Mouse (Mus musculus): ENCODE data around the gene Tcam1. TPM values are rescaled to one million over a fixed set of nuclear protein-coding genes. Genes with fewer than 3 reads are reported as not detected.
A peak's percentile ranks its signal among the peaks of the same experiment; 100 is the strongest.

Tcam1 gene
- polyA plus RNA-seq, 1 experiment from 2014 or later, result 0.21 TPM

DNA sequence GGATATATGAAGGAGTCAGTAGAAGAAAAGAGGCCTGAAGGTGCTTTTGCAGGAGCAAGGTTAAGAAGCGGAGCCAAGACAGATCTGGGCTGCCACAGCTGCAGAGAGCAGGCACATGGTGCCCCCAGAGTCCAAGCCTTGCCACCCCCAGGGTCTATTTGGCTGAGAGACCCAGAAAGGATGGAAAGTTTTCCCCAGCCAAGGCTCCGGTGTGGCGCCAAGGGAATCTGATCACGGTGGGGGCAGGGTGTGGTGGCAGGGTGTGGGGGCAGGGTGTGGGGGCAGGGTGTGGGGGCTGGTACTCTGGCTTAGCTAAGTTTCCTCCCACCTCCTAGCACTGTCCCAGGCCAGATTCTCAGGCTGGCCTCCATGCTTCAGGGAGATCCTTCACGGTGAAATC, 52.0 kb downstream of the Tcam1 start:
- WGBS, result 66% methylated on average over 5 of the region's 5 CpGs
- Histone ChIP-seq H3K9me3 (no peaks in the 10 kb centered on the region), H3K4me1 (peaks cover 34% of the 10 kb centered on the region), H3K4me3 (no peak overlapping the region), H3K27me3 (replicated peaks; ENCODE audit: low read depth, poor library complexity, severe bottlenecking) (no peaks in the 10 kb centered on the region), H3K27ac (replicated peaks) (0 out of 2 replicates have a peak overlapping the region, but pooled peaks have one; percentile 11), H3K36me3 (replicated peaks) (no peaks in the 10 kb centered on the region)
- DNase-seq (ENCODE audit: low spot score), result no peak

DNA sequence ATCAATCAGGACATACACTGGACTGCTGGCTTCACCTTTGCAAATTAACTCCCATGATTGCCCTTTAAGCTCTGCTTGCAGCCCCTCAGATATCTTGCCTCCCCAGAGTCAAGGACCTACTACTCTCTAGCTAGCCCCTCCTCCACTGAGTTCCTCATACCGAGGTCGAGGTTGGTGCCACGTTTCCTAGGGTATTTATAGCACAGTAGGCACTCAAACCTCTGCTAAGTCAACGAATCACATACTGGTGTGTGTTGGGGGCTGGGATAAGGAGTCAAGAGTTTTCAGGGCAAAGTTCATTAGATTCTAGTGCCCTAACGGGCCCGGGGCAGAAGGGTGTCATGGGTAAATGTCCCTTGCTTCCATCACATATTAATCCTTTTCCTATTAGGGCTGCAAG, 52.7 kb downstream of the Tcam1 start:
- H3K27me3 ChIP-seq (replicated peaks; ENCODE audit: low read depth, poor library complexity, severe bottlenecking), result no peaks in the 10 kb centered on the region
- no peak overlapping the region for H3K27ac ChIP-seq (replicated peaks)
- no peaks in the 10 kb centered on the region for H3K36me3 ChIP-seq (replicated peaks)
- H3K9me3 ChIP-seq, result no peaks in the 10 kb centered on the region
- H3K4me1 ChIP-seq, result peaks cover 40% of the 10 kb centered on the region
- WGBS, result 75% methylated on average over 6 of the region's 6 CpGs
- DNase-seq (ENCODE audit: low spot score), result no peak
- no peak overlapping the region for H3K4me3 ChIP-seq

DNA sequence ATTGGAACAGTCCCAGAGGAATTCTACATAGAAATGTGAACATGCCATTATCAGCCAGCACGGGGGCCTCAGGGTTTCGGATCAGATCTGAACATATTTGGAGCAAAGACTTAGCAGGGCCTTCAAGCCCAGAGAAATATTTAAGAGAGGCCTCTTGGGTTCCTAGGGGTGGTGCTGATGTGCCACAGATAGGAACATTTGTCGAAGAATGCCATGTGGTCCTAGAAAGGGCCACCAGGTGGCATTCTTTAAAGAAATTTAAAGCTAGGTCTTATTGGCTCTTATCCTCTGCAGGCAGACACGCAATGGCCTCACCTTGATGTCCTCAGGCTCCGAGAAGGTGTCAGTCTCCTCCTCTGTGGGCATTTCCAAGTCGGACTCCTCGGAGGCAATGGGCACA, 53.2 kb downstream of the Tcam1 start:
- H3K9me3 ChIP-seq, result no peaks in the 10 kb centered on the region
- DNase-seq (ENCODE audit: low spot score), result no peak
- WGBS, result 73% methylated on average over 7 of the region's 7 CpGs
- no peak overlapping the region for H3K4me3 ChIP-seq
- no peaks in the 10 kb centered on the region for H3K36me3 ChIP-seq (replicated peaks)
- no peak overlapping the region for H3K27ac ChIP-seq (replicated peaks)
- H3K4me1 ChIP-seq, result peaks cover 40% of the 10 kb centered on the region
- no peaks in the 10 kb centered on the region for H3K27me3 ChIP-seq (replicated peaks; ENCODE audit: low read depth, poor library complexity, severe bottlenecking)

DNA sequence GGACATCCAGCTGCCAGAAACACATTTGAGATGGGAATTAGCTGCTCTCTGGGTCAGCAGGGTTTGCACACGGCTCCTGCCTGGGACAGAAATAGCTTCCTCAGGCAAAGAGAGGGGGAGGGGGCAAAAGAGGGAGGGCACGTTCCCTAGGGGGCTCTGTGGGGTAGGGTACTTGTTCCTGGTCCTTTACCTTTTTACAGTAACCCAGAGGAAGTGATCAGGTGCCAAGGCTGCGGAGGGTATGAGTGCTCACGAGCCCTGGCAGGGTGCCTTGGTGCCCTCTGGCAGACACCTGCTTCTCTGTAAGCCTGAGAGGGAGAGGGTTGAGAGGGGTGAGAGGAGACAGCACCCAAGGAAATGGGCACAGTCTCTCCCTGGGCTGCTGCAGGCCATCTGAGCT, 56.0 kb downstream of the Tcam1 start:
- H3K9me3 ChIP-seq, result no peaks in the 10 kb centered on the region
- no peak overlapping the region for H3K4me3 ChIP-seq
- no peaks in the 10 kb centered on the region for H3K36me3 ChIP-seq (replicated peaks)
- peaks cover 29% of the 10 kb centered on the region for H3K4me1 ChIP-seq
- no peak overlapping the region; the same call in 1 of the 2 replicates for H3K27ac ChIP-seq (replicated peaks)
- no peak for DNase-seq (ENCODE audit: low spot score)
- 47% methylated on average over 4 of the region's 4 CpGs for WGBS
- H3K27me3 ChIP-seq (replicated peaks; ENCODE audit: low read depth, poor library complexity, severe bottlenecking), result no peaks in the 10 kb centered on the region

DNA sequence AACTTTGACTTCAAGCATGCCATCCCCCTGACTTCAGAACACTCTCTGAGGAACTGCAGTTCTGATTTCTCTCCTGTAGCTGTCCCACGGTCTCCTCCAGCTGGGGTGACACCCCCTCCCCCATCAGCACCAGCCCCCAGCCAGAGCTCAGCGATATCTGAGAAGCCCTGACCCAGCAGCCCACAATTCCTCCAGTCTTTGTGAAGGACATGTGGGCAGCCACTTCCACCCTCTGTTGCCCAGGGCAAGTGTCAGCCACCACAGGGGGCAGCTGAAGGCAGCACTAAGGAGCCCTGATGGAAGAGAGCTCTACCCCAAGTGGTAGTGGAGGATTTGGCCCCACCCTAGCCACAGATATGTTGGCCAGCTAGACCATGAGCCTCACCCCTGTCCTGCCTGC, 57.6 kb downstream of the Tcam1 start:
- WGBS, result 7% methylated on average over 2 of the region's 2 CpGs

DNA sequence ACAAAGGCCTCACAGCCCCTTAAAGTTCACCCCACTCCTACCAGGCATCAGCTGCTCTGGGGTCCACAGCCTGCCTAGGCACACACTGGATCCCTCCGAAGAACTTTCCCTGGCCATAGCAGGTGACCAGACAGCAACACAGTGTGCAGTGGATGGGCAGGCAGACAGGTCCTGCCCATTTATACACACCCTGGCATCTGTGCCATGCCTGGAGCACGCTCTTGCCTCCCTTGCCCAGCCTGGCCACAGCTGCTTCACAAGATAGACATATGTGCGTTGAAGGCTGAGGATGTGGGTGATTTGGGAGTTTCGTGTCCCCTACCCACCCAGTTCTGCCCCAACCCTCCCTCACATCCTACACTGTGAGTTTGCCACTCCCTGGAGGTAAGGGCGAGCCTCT, 61.6 kb downstream of the Tcam1 start:
- WGBS, result 77% methylated on average over 5 of the region's 5 CpGs
- Histone ChIP-seq H3K36me3 (replicated peaks) (no peaks in the 10 kb centered on the region), H3K9me3 (no peaks in the 10 kb centered on the region), H3K4me3 (no peak overlapping the region), H3K27ac (replicated peaks) (no peak overlapping the region), H3K27me3 (replicated peaks; ENCODE audit: low read depth, poor library complexity, severe bottlenecking) (no peaks in the 10 kb centered on the region), H3K4me1 (peaks cover 25% of the 10 kb centered on the region)
- DNase-seq (ENCODE audit: low spot score), result no peak

More for the DNA sequence above, 57.6 kb downstream of the Tcam1 start:
- Histone ChIP-seq H3K36me3 (replicated peaks) (no peaks in the 10 kb centered on the region), H3K4me3 (no peak overlapping the region), H3K9me3 (no peaks in the 10 kb centered on the region), H3K27ac (replicated peaks) (peak overlapping the region; percentile 62), H3K4me1 (peaks cover 20% of the 10 kb centered on the region), H3K27me3 (replicated peaks; ENCODE audit: low read depth, poor library complexity, severe bottlenecking) (no peaks in the 10 kb centered on the region)
- peak; percentile 43 for DNase-seq (ENCODE audit: low spot score)

Other genes starting within 250 kb of the Tcam1 start
- gene Dcaf7, start 239.8 kb upstream of the Tcam1 start, polyA plus RNA-seq (2016; fragmentation: Nextera tagmentation; extraction: Ambion mirVana), result 91.2 and 93.4 TPM in 2 replicates
- gene Taco1, start 210.6 kb upstream of the Tcam1 start, polyA plus RNA-seq (2016; fragmentation: Nextera tagmentation; extraction: Ambion mirVana), result 12.7 and 13.8 TPM in 2 replicates
- 20.9 and 23.9 TPM in 2 replicates for gene Map3k3, start 192.1 kb upstream of the Tcam1 start, polyA plus RNA-seq (2016; fragmentation: Nextera tagmentation; extraction: Ambion mirVana)
- 1.5 TPM in 1 of 2 replicates, not detected in the other for gene Gm10840, start 115.8 kb upstream of the Tcam1 start, polyA plus RNA-seq (2016; fragmentation: Nextera tagmentation; extraction: Ambion mirVana)
- 445 and 476 TPM in 2 replicates for gene Limd2, start 115.8 kb upstream of the Tcam1 start, polyA plus RNA-seq (2016; fragmentation: Nextera tagmentation; extraction: Ambion mirVana)
- gene Strada, start 74.5 kb upstream of the Tcam1 start, polyA plus RNA-seq (2016; fragmentation: Nextera tagmentation; extraction: Ambion mirVana), result 40.0 and 40.4 TPM in 2 replicates
- 71.2 and 72.9 TPM in 2 replicates for gene Ccdc47, start 60.3 kb upstream of the Tcam1 start, polyA plus RNA-seq (2016; fragmentation: Nextera tagmentation; extraction: Ambion mirVana)
- 107 and 108 TPM in 2 replicates for gene Ddx42, start 59.7 kb upstream of the Tcam1 start, polyA plus RNA-seq (2016; fragmentation: Nextera tagmentation; extraction: Ambion mirVana)
- gene Ftsj3, start 20.6 kb upstream of the Tcam1 start, polyA plus RNA-seq (2016; fragmentation: Nextera tagmentation; extraction: Ambion mirVana), result 85.3 and 92.0 TPM in 2 replicates
- 419 and 430 TPM in 2 replicates for gene Psmc5, start 20.5 kb upstream of the Tcam1 start, polyA plus RNA-seq (2016; fragmentation: Nextera tagmentation; extraction: Ambion mirVana)
- gene Smarcd2, start 3.7 kb upstream of the Tcam1 start, polyA plus RNA-seq (2016; fragmentation: Nextera tagmentation; extraction: Ambion mirVana), result 35.9 and 37.1 TPM in 2 replicates
- gene Gh, start 25.2 kb downstream of the Tcam1 start, polyA plus RNA-seq (2016; fragmentation: Nextera tagmentation; extraction: Ambion mirVana), result not detected in 2 replicates
- 0.91 and 1.7 TPM in 2 replicates for gene Cd79b, start 38.1 kb downstream of the Tcam1 start, polyA plus RNA-seq (2016; fragmentation: Nextera tagmentation; extraction: Ambion mirVana)
- 0.04 and 0.10 TPM in 2 replicates for gene Scn4a, start 76.6 kb downstream of the Tcam1 start, polyA plus RNA-seq (2016; fragmentation: Nextera tagmentation; extraction: Ambion mirVana)
- gene Prr29, start 88.8 kb downstream of the Tcam1 start, polyA plus RNA-seq (2016; fragmentation: Nextera tagmentation; extraction: Ambion mirVana), result not detected in 2 replicates
- gene Icam2, start 111.4 kb downstream of the Tcam1 start, polyA plus RNA-seq (2016; fragmentation: Nextera tagmentation; extraction: Ambion mirVana), result 16.9 and 20.6 TPM in 2 replicates
- gene Ern1, start 211.2 kb downstream of the Tcam1 start, polyA plus RNA-seq (2016; fragmentation: Nextera tagmentation; extraction: Ambion mirVana), result 5.4 and 5.5 TPM in 2 replicates

Data from embryonic facial prominence, embryonic 10.5 days (tissue).